Mouse (Mus musculus) MEL (cell line): ENCODE measurements at regions not wholly inside any gene's neighbourhood (a gene's known extent, or its start where the extent isn't known, plus 50 kb on each side); places are given as distances from the start of the nearest gene placed in this dataset.

Source experiments
- CHD1 ChIP-seq: IDR thresholded peaks from 2 replicates; pipeline ENCODE4 v1.6.1; 2012; ENCODE audit warnings: low read depth, mild to moderate bottlenecking, inconsistent platforms, low read length, improper control_type of control experiment
- CTCF ChIP-seq, 3 experiments: IDR thresholded peaks in 2 of 3; conservative IDR thresholded peaks in 1 of 3; 2 replicates each; pipeline ENCODE4 v1.5.1; 2011 to 2012; ENCODE audit warnings: low read length in 3 of 3, low read depth in 2 of 3, mild to moderate bottlenecking in 2 of 3, improper control_type of control experiment in 1 of 3, inconsistent platforms in 1 of 3, mixed read lengths in 1 of 3, moderate library complexity in 1 of 3; ENCODE audit not compliant: control insufficient read depth in 1 of 3, insufficient read depth in 1 of 3, poor library complexity in 1 of 3, severe bottlenecking in 1 of 3
- EP300 ChIP-seq, 2 experiments: IDR thresholded peaks; 2 replicates each; pipeline ENCODE4 v1.6.1; 2011; ENCODE audit warnings: improper control_type of control experiment in 2 of 2, low read length in 2 of 2, low read depth in 1 of 2, mild to moderate bottlenecking in 1 of 2
- GATA1 ChIP-seq: IDR thresholded peaks from 2 replicates; pipeline ENCODE4 v1.6.1; 2011; ENCODE audit warnings: low read depth, low read length, improper control_type of control experiment
- MXI1 ChIP-seq: IDR thresholded peaks from 2 replicates; pipeline ENCODE4 v1.6.1; 2011; ENCODE audit warnings: mild to moderate bottlenecking, low read depth, low read length, improper control_type of control experiment
- POLR2A ChIP-seq, 2 experiments: IDR thresholded peaks; 2 replicates each; pipeline ENCODE4 v1.6.1; 2011 to 2012; ENCODE audit warnings: low read length in 2 of 2, mild to moderate bottlenecking in 2 of 2, control low read depth in 1 of 2, improper control_type of control experiment in 1 of 2, low read depth in 1 of 2, moderate library complexity in 1 of 2; ENCODE audit not compliant: control insufficient read depth in 1 of 2, insufficient read depth in 1 of 2, poor library complexity in 1 of 2
- SMC3 ChIP-seq: IDR thresholded peaks from 2 replicates; pipeline ENCODE4 v1.6.1; 2011; ENCODE audit warnings: low read depth, low read length, improper control_type of control experiment
- ZC3H11A ChIP-seq: IDR thresholded peaks from 2 replicates; pipeline ENCODE4 v1.6.1; 2012; ENCODE audit warnings: low read depth, mild to moderate bottlenecking, inconsistent platforms, low read length, improper control_type of control experiment

GRCm38 (mm10) chr13:48717451-48717850 lies 54.7 kb downstream of the Barx1 start:
- no peak for TF ChIP-seq CTCF (IDR thresholded peaks at IDR 0.05 in 2 of 3, conservative IDR thresholded peaks at IDR 0.05 in 1 of 3; ENCODE audit: control insufficient read depth in 1 of 3, insufficient read depth in 1 of 3, low read depth in 2 of 3, low read length in 3 of 3, poor library complexity in 1 of 3, severe bottlenecking in 1 of 3)
- TF ChIP-seq EP300 (IDR thresholded peaks at IDR 0.05; ENCODE audit: low read depth in 1 of 2, low read length in 2 of 2), result no peak
- TF ChIP-seq POLR2A (IDR thresholded peaks at IDR 0.05; ENCODE audit: control insufficient read depth in 1 of 2, insufficient read depth in 1 of 2, low read depth in 1 of 2, low read length in 2 of 2, poor library complexity in 1 of 2), result no peak
- TF ChIP-seq ZC3H11A, result no peak
- no peak for TF ChIP-seq SMC3
- no peak for TF ChIP-seq MXI1
- TF ChIP-seq GATA1, result no peak
- no peak for TF ChIP-seq CHD1
